Mouse (Mus musculus) embryonic fibroblast, embryonic 13.5 days (primary cell): ENCODE measurements around the gene Mrpl51. TPM values are rescaled to one million over a fixed set of nuclear protein-coding genes. Genes with fewer than 3 reads are reported as not detected.

Source experiments
- H3K27ac ChIP-seq: 2 replicates; pipeline ENCODE4 v1.5.1; 2012; ENCODE audit warnings: low read length, control low read depth, inconsistent platforms; ENCODE audit not compliant: insufficient read depth
- H3K4me1 ChIP-seq: 2 replicates; pipeline ENCODE4 v1.6.1; 2011; ENCODE audit warnings: low read length; ENCODE audit not compliant: control insufficient read depth, insufficient read depth
- H3K4me3 ChIP-seq: 2 replicates; pipeline ENCODE4 v1.5.1; 2011; ENCODE audit warnings: mild to moderate bottlenecking, control low read depth, low read length; ENCODE audit not compliant: insufficient read depth
- CTCF ChIP-seq: IDR thresholded peaks from 2 replicates; pipeline ENCODE4 v1.5.1; 2011; ENCODE audit warnings: mild to moderate bottlenecking, control low read depth, low read length, moderate library complexity, borderline replicate concordance; ENCODE audit not compliant: insufficient read depth
- POLR2A ChIP-seq: IDR thresholded peaks from 2 replicates; pipeline ENCODE4 v1.6.1; 2011; ENCODE audit warnings: low read depth, mild to moderate bottlenecking, control low read depth, low read length, moderate library complexity
- polyA plus RNA-seq: library from polyadenylated mRNA; stranded (reverse); fragments of >200 nt; gene quantifications from 2 replicates; pipeline ENCODE4 v1.2.4, GENCODE M21; 2011; ENCODE audit warnings: low read depth; ENCODE audit not compliant: missing spikeins, insufficient read length

The Mrpl51 gene
- polyA plus RNA-seq, 1 experiment: 76.2 TPM

- TF ChIP-seq CTCF (no peak), POLR2A (no peak)
- Histone ChIP-seq H3K27ac (no peak overlapping the region), H3K4me3 (no peak overlapping the region)
Measured at GRCm38 (mm10) chr6:125213715-125214114, 22.1 kb downstream of the Mrpl51 start.

DNA sequence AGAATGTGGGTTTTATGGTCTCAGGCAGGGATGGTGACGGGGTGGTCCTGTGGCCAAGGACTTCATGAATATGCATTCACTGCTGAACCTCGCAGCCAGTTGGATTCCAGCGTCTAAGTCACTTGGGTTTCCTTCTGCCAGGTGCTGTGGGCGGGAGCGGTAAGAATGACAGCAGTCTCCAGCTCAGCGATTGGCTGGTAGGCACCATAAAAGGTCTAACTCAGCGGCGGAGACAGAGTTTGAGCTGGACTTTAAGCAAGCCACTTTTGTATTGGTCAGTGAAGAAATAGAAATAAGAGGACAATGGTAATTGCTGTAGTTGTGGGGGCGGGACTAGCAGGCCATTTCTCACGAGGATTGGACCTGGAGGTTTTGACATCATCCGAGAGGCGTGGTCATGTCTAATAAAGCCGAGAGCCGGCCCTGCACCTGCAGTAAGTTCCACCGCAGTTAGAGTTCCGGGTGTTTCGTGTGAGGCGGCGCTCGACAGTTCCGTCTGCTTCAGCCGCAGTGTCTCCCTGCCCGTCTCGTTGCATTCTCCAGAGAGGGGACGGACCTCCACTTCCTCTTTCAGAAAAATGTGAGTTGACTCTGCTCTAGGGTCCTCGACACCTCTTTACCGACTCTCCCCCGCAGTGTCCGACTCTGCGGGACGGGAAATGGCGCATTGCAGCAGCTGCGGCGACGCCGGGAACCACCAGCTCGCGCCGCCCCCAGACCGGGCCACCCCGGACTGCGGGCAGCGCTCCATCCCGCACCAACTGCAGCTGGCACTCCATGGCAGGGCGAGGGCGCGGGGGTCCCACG is 23.8 kb downstream of the Mrpl51 start, which contains the start of gene Vamp1:
Gene Vamp1, plus strand, starts transcription at position 404 of the 807 bp plus-strand sequence.
- H3K27ac ChIP-seq: no peak within 1 kb of the TSS
- H3K4me1 ChIP-seq: no peaks in the 10 kb centered on the region
- TF ChIP-seq CTCF (no peak), POLR2A (peak; percentile 90)
- peak within 1 kb of the TSS; percentile 62 for H3K4me3 ChIP-seq

More at GRCm38 (mm10) chr6:125213715-125214114, 22.1 kb downstream of the Mrpl51 start:
- H3K4me1 ChIP-seq: no peaks in the 10 kb centered on the region

DNA sequence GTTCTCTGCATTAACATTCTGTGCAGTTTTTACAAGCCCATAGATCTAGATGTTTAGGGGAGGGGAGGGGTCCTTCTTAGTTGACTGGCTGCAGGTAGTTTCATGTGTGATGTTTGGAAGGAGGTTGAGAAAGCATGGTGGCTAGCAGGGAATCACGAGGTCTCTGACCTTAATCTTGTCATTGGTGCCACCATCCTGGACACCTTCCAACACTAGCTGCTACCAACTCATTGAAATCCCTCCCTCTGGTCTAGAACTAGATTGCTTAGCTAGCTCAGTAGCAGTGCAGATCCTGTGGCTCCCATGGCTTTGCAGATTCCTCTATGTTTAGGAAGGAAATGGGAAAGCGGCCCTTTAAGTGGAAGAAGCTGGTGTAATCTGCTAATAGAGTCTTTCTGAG is 25.3 kb downstream of the Mrpl51 start:
- no peak for TF ChIP-seq CTCF
- TF ChIP-seq POLR2A: no peak
- no peak overlapping the region for H3K4me3 ChIP-seq
- no peaks in the 10 kb centered on the region for H3K4me1 ChIP-seq
- H3K27ac ChIP-seq: no peak overlapping the region

- TF ChIP-seq CTCF (no peak), POLR2A (no peak)
- H3K4me1 ChIP-seq: no peaks in the 10 kb centered on the region
- H3K27ac ChIP-seq: no peak overlapping the region
- no peak overlapping the region for H3K4me3 ChIP-seq
Measured at GRCm38 (mm10) chr6:125217899-125218298, 26.3 kb downstream of the Mrpl51 start.

- Histone ChIP-seq H3K4me3 (no peak overlapping the region), H3K4me1 (no peaks in the 10 kb centered on the region), H3K27ac (no peak overlapping the region)
- TF ChIP-seq CTCF (no peak), POLR2A (no peak)
Measured at GRCm38 (mm10) chr6:125218963-125219362, 27.4 kb downstream of the Mrpl51 start.

DNA sequence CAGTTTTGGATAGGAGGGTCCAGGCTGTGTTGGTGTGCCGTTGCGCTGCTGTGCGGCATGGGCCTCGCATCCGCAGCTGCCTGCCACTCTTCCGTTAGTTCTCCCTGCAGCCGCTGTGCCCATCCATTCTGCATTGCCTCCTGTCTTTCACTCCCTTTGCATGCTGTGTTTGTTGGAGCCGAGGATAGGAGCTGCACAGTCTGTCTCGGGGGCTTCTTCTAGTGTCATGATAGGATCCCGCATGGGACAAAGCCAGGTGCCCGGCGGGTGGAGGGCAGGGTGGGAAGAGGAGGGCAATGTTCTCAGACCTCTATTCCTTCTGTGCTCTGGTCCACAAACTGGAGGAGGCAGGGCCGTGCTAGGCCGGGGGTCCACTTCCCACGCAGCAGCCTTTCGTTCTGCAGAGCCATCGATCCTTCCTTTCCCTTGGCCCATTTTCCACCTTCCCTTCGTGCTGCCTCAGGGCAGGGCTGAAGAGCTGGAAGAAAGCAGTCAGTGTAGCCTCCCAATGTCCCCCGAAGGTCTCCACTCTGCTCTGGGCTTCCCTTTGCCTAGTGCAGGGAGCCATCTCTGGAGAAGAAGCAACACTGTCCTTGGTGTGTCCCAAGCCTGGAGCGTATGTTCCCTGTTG is 29.6 kb downstream of the Mrpl51 start:
- no peak for TF ChIP-seq POLR2A
- TF ChIP-seq CTCF: no peak
- H3K4me3 ChIP-seq: no peak overlapping the region
- H3K4me1 ChIP-seq: no peaks in the 10 kb centered on the region
- H3K27ac ChIP-seq: no peak overlapping the region

- Histone ChIP-seq H3K4me1 (no peaks in the 10 kb centered on the region), H3K27ac (no peak overlapping the region), H3K4me3 (no peak overlapping the region)
- TF ChIP-seq CTCF (no peak), POLR2A (no peak)
Measured at GRCm38 (mm10) chr6:125222146-125222545, 30.5 kb downstream of the Mrpl51 start.

DNA sequence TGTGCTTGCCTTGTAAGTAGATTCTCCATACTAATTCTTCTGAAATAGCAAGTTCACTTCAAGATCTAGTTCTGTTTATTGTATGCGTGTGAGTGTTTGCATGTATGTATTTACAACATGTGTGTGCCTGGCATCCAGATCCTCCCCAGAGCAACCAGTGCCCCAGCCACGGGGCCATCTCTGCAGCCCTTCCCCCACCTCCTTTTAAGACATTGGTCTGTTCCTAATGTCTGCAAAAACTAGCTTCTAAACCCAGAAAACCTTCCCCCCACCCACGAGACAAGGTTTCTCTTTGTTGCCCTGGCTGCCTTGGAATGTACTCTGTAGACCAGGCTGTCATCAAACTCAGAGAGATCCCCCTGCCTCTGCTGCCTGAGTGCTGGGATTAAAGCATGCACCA is 31.0 kb downstream of the Mrpl51 start:
- H3K27ac ChIP-seq: no peak overlapping the region

DNA sequence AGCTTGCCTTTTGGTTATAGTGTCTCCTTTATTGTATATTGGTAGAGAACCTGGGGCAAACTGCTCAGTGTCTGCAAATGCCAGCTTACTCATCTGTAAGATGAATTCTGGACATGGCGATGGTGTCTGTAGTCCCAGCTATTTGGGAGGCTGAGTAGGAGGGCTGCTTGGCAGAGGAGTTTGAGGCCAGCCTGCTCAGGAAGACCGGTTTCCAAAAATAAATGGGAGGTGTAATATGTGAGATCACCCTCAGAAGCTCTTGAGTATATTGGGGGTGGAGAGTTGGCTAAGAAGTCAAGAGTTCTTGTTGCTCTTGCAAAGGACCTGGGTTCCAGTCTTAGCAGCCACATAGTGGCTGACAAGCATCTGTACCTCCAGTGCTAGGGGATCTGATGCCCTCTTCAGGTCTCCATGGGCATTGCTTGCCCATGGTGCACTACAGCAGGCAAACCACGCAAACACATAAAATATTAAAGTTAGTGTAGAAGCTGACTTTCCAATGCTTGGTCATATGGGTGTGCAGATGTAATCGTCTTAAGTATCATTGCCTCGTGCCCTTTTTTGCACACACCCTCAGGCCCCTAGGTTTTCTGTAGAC is 34.0 kb downstream of the Mrpl51 start:
- no peak overlapping the region for H3K27ac ChIP-seq

More for the DNA sequence above, 31.0 kb downstream of the Mrpl51 start:
- H3K4me1 ChIP-seq: no peaks in the 10 kb centered on the region
- TF ChIP-seq POLR2A: no peak
- TF ChIP-seq CTCF: no peak
- H3K4me3 ChIP-seq: no peak overlapping the region

DNA sequence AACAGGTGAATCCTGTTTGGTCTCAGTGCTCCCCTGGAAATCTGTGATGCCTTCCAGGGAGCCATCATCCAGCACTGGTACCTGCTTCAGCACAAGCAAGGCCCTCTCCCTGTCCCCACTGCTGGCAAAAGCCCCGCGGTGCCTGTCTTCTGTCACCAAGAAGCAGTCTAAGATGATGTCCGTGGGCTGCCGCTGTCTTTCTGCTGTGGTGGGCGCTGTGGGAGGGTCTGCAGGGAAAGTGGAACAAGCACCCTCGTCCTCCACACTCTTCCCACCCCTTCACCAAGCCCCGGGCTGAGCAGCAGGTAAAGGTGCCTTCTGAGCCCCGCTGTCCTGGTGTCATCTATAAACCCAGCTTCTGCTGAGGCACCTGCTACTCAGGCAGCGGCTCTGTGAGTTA is 39.0 kb downstream of the Mrpl51 start:
- no peak overlapping the region for H3K27ac ChIP-seq
- TF ChIP-seq CTCF (no peak), POLR2A (no peak)
- H3K4me1 ChIP-seq: no peaks in the 10 kb centered on the region
- no peak overlapping the region for H3K4me3 ChIP-seq

More for the DNA sequence above, 34.0 kb downstream of the Mrpl51 start:
- Histone ChIP-seq H3K4me1 (no peaks in the 10 kb centered on the region), H3K4me3 (no peak overlapping the region)
- no peak for TF ChIP-seq POLR2A
- TF ChIP-seq CTCF: peak; percentile 8; the same call in 1 of the 2 replicates
